Mouse (Mus musculus) adrenal gland, adult 18-20 months (tissue): Measurements from ENCODE around the gene Soat2. TPM values are rescaled to one million over a fixed set of nuclear protein-coding genes. Genes with fewer than 3 reads are reported as not detected.

Source experiments
- total RNA-seq, 2 experiments: library from RNA; stranded (reverse); gene quantifications; 1 replicate in 1 of 2; 2 replicates in 1 of 2; pipeline ENCODE4 v1.2.3; 2021

Soat2 gene
- total RNA-seq, 2 experiments from 2014 or later = 0.26 to 0.56 TPM

Other genes with a start within 250 kb of the Soat2 start
- not detected for gene Krt4, start 225.8 kb upstream of the Soat2 start, total RNA-seq
- gene Krt79, start 210.2 kb upstream of the Soat2 start, total RNA-seq = 1 to 10 TPM in 1 of 2 experiments, under 1 TPM in 1; 0.73 to 3.6 TPM
- not detected for gene Krt78, start 196.2 kb upstream of the Soat2 start, total RNA-seq
- gene Krt8, start 146.0 kb upstream of the Soat2 start, total RNA-seq = 1 to 10 TPM in 1 of 2 experiments, under 1 TPM in 1; 0.70 to 1.1 TPM
- gene Krt18, start 122.3 kb upstream of the Soat2 start, total RNA-seq = 1 to 10 TPM; 1.0 to 1.3 TPM
- 100 to 1,000 TPM; 197 to 252 TPM for gene Eif4b, start 76.8 kb upstream of the Soat2 start, total RNA-seq
- gene Tns2, start 50.1 kb upstream of the Soat2 start, total RNA-seq = 10 to 100 TPM; 76.9 to 89.5 TPM
- gene Spryd3, start 14.3 kb upstream of the Soat2 start, total RNA-seq = 10 to 100 TPM; 33.0 to 36.9 TPM
- gene Igfbp6, start 6.2 kb upstream of the Soat2 start, total RNA-seq = 10 to 100 TPM; 45.1 to 66.2 TPM
- 10 to 100 TPM; 49.8 to 65.0 TPM for gene Zfp740, start 52.7 kb downstream of the Soat2 start, total RNA-seq
- gene Csad, start 54.2 kb downstream of the Soat2 start, total RNA-seq = 100 to 1,000 TPM in 1 of 2 experiments, 10 to 100 TPM in 1; 81.7 to 106 TPM
- 1 to 10 TPM; 4.1 to 7.4 TPM for gene Itgb7, start 81.4 kb downstream of the Soat2 start, total RNA-seq
- 10 to 100 TPM; 21.7 to 27.2 TPM for gene Rarg, start 107.0 kb downstream of the Soat2 start, total RNA-seq
- under 1 TPM in 1 of 2 experiments, not detected in 1; 0.13 TPM for gene Gm9918, start 120.0 kb downstream of the Soat2 start, total RNA-seq
- gene Mfsd5, start 128.9 kb downstream of the Soat2 start, total RNA-seq = 10 to 100 TPM; 32.6 to 35.2 TPM
- 1 to 10 TPM; 1.3 to 1.9 TPM for gene Espl1, start 145.7 kb downstream of the Soat2 start, total RNA-seq
- gene Pfdn5, start 175.6 kb downstream of the Soat2 start, total RNA-seq = 100 to 1,000 TPM; 443 to 458 TPM
- gene Myg1, start 181.2 kb downstream of the Soat2 start, total RNA-seq = 10 to 100 TPM; 48.9 to 54.7 TPM
- gene Aaas, start 200.2 kb downstream of the Soat2 start, total RNA-seq = 10 to 100 TPM; 12.0 to 14.7 TPM
- gene Sp7, start 216.7 kb downstream of the Soat2 start, total RNA-seq = under 1 TPM in 1 of 2 experiments, not detected in 1; 0.10 TPM